Comparison of ENCODE assay signal across 24 mouse cellular contexts in the genomic region with DNA sequence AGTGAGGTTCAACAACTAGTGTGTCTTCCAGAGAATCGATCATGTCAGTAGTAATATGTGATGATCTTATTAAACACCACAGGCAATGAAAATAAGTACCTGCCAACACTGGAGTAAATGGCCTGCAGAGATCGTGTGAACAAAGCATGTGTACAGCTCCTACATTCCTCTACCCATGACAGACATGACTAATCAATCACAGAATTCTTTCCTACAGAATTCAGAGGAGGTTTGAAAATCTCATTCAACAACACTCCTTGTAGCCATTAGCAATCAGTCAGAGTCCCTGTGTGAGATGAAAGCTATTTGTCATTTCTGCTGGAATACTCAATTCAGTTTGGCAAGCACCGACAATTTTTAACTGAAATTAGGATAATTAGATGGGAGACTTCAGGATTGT. TPM values are rescaled to one million over a fixed set of nuclear protein-coding genes. Genes with fewer than 3 reads are reported as not detected.
A peak's percentile ranks its signal among the peaks of the same experiment; 100 is the strongest.
DNase-seq lines count a peak whose midpoint lies in the region; TF ChIP-seq lines count a peak whose summit lies in the region.
"Had no signal": no experiment of that assay in that cellular context is flagged by ENCODE, and none has a peak within 500 bp of the region (broad histone marks: within the 10 kb centered on the region; RNA-seq: fewer than 3 reads in every experiment).

No protein-coding gene starts in this region.

- TF ChIP-seq CTCF in gastrocnemius, adult 2 months (IDR thresholded peaks at IDR 0.05): no peak

- no peak overlapping the region for H3K27ac ChIP-seq in gastrocnemius, adult 2 months
- H3K27ac ChIP-seq: embryonic facial prominence, embryonic 15.5 days; forebrain, embryonic 12.5 days; forebrain, embryonic 15.5 days; hindbrain, embryonic 14.5 days; hindbrain, postnatal 0 days had no signal

- DNase-seq in gastrocnemius, adult 2 months: no peak
- no peak for DNase-seq in gastrocnemius, postnatal 36 days
- peak; percentile 72 for DNase-seq in 3T3-L1 (ENCODE audit: low read depth, low spot score)
- peak; percentile 56 for DNase-seq in Muller cell, postnatal 12 days (ENCODE audit: inconsistent ontology term)
- no peak for DNase-seq in thymus, postnatal 25 days
- no peak for DNase-seq in layer of hippocampus, adult 11-12 months (ENCODE audit: low spot score)
- DNase-seq: adrenal gland, adult 2 months; adrenal gland, postnatal 14 days; cerebellum, adult 11 months; cerebellum, adult 2 months; cerebellum, adult 9-11 months; cerebellum, postnatal 25 days; embryo, embryonic 11 days; gastrocnemius, postnatal 10 days; heart, adult 11 months; heart, postnatal 10 days; heart, postnatal 36 days; kidney, adult 2 months had no signal

- intact Hi-C loops in gastrocnemius, adult 2 months (cut with DNase I): no loop called here
- intact Hi-C loops in gastrocnemius, postnatal 36 days (cut with DNase I): loop anchor here (5.0 kb wide), 1 partner anchor 92 kb away; no protein-coding TSS in a partner anchor

- H3K4me3 ChIP-seq in gastrocnemius, adult 2 months: 0 out of 2 replicates have a peak overlapping the region, but pooled peaks have one; percentile 4
- H3K4me3 ChIP-seq: embryonic facial prominence, embryonic 15.5 days; erythroblast, embryonic 14.5 days; forebrain, embryonic 12.5 days; forebrain, embryonic 15.5 days had no signal

RNA-seq across cellular contexts. Expression of a gene that starts 7.9 kb away (rescaled TPM):
- 10 to 100 TPM; 30.2 to 54.1 TPM for total RNA-seq in gastrocnemius, adult 2 months (2021)
- total RNA-seq in gastrocnemius, postnatal 36 days (2021): 10 to 100 TPM; 60.2 to 70.4 TPM

Comparison
In these comparisons a context has a peak if more than half of its experiments do, and no peak if none do; other contexts are left out.
1. DNase-seq: peak in 3T3-L1 (single experiment) and Muller cell, postnatal 12 days (single experiment); none in gastrocnemius, adult 2 months (single experiment), gastrocnemius, postnatal 36 days (0 of 2), thymus, postnatal 25 days (single experiment) and layer of hippocampus, adult 11-12 months (single experiment).